Mouse (Mus musculus) hindbrain, embryonic 13.5 days (tissue): ENCODE results near the gene Zfp512b. TPM values are rescaled to one million over a fixed set of nuclear protein-coding genes. Genes with fewer than 3 reads are reported as not detected.

Source experiments
- ATAC-seq: fragments of 200-750 bp; cut with Nextera tagmentation; 2 replicates; pipeline ENCODE4 v1.8.0; 2017; ENCODE audit warnings: moderate TSS enrichment; ENCODE audit not compliant: low FRiP score
- H3K27ac ChIP-seq: fragments of 300-500 bp; sonication (generic); 2 replicates; pipeline ENCODE4 v1.5.1; 2015; ENCODE audit warnings: inconsistent platforms, mild to moderate bottlenecking, moderate library complexity
- H3K27me3 ChIP-seq: fragments of 300-500 bp; sonication (generic); 2 replicates; pipeline ENCODE4 v1.6.1; 2015; ENCODE audit warnings: mild to moderate bottlenecking, inconsistent platforms
- H3K36me3 ChIP-seq: fragments of 300-500 bp; sonication (generic); 2 replicates; pipeline ENCODE4 v1.6.1; 2015; ENCODE audit warnings: mild to moderate bottlenecking, inconsistent platforms
- H3K4me1 ChIP-seq: fragments of 300-500 bp; sonication (generic); replicated peaks from 2 replicates; pipeline ENCODE4 v1.6.1; 2015; ENCODE audit warnings: inconsistent platforms
- H3K4me2 ChIP-seq: fragments of 300-500 bp; sonication (generic); 2 replicates; pipeline ENCODE4 v1.6.1; 2015; ENCODE audit warnings: inconsistent platforms, mild to moderate bottlenecking, moderate library complexity
- H3K4me3 ChIP-seq: fragments of 300-500 bp; sonication (generic); 2 replicates; pipeline ENCODE4 v1.5.1; 2015; ENCODE audit warnings: mild to moderate bottlenecking, inconsistent platforms
- H3K9ac ChIP-seq: fragments of 300-500 bp; sonication (generic); 2 replicates; pipeline ENCODE4 v1.6.1; 2015; ENCODE audit warnings: mild to moderate bottlenecking, inconsistent platforms
- H3K9me3 ChIP-seq: fragments of 300-500 bp; sonication (generic); 2 replicates; pipeline ENCODE4 v1.6.1; 2016; ENCODE audit warnings: inconsistent platforms
- WGBS: fragments of 180-500 bp; shearing (Covaris S2); methylation state at CpG from one replicate; pipeline ENCODE4 v1.1.7; 2015; 5-methylcytosine and 5-hydroxymethylcytosine counted together
- polyA plus RNA-seq: library from polyadenylated mRNA; unstranded; fragments of >200 nt; fragmentation: Nextera tagmentation; extraction: Ambion mirVana; gene quantifications from 2 replicates; pipeline ENCODE4 v1.2.1, GENCODE M21; 2015

The Zfp512b gene
- polyA plus RNA-seq, 1 experiment from 2014 or later = 68.0 TPM

DNA sequence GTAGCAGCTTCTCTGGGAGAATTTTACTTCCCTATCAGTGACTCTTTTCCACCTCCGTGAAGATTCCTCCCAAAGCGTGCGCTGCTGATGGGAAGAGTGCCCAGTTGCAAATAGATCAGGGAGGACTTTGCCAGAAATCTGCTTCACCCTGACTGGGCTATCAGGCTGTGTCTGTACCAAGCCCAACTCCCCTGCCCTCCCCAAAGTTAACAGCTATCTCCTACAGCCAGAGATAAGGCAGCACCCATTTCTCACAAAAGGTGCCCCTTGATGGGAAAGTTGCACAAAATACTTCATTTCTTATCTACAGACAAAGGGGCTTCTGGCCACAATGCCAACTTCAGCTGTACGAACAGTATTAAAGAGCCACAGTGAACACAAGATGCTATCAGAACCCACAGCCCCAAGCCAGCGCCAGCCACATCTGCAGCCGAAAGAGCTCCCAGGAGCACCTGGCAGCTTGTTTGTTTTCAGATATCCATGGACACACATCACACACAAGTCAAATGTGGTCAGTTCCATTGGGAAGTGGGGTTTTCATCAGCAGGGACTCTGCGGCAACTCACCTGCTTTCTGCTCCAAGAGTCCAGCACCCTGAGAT is 14.5 kb downstream of the Zfp512b start:
- WGBS = 86% methylated on average over 7 of the region's 7 CpGs
- ATAC-seq = no peak
- peaks cover 56% of the 10 kb centered on the region for H3K4me1 ChIP-seq
- peaks cover 22% of the 10 kb centered on the region for H3K36me3 ChIP-seq
- no peaks in the 10 kb centered on the region for H3K9me3 ChIP-seq
- no peaks in the 10 kb centered on the region for H3K27me3 ChIP-seq
- no peak overlapping the region for H3K4me2 ChIP-seq
- no peak overlapping the region for H3K4me3 ChIP-seq
- peak overlapping the region; percentile 47; the same call in 1 of the 2 replicates for H3K9ac ChIP-seq
- H3K27ac ChIP-seq = no peak overlapping the region

- H3K4me1 ChIP-seq = peaks cover 50% of the 10 kb centered on the region
- no peaks in the 10 kb centered on the region for H3K27me3 ChIP-seq
- no peak overlapping the region for H3K4me2 ChIP-seq
- peak overlapping the region; percentile 31; the same call in 1 of the 2 replicates for H3K27ac ChIP-seq
- ATAC-seq = no peak
- peak overlapping the region; percentile 47 for H3K9ac ChIP-seq
- H3K4me3 ChIP-seq = no peak overlapping the region
- H3K9me3 ChIP-seq = no peaks in the 10 kb centered on the region
- 49% methylated on average over 2 of the region's 2 CpGs for WGBS
- peaks cover 22% of the 10 kb centered on the region for H3K36me3 ChIP-seq
Measured at GRCm38 (mm10) chr2:181577126-181577525, 15.5 kb downstream of the Zfp512b start.

DNA sequence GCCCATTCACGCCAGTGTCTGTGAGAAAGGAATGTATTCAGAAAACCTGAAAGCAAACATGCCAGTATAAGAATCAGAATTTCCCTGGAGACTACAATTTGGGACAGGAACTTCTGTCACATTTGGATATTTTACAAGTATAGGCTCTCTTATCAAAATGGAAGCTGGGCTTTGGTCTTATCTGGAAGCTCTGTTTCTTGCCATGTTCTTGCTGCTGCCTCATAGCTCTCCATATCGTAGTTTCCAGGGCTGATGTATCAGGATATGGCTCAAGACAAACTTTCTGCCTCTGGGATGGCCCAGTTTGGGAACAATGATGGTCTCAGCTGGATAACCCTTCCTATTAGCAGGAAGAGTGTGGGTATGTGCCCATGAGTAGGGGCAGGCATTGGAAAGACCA is 16.0 kb downstream of the Zfp512b start:
- Histone ChIP-seq H3K4me1 (peaks cover 47% of the 10 kb centered on the region), H3K27ac (no peak overlapping the region), H3K36me3 (peaks cover 25% of the 10 kb centered on the region), H3K4me3 (no peak overlapping the region), H3K9ac (no peak overlapping the region), H3K4me2 (no peak overlapping the region), H3K27me3 (no peaks in the 10 kb centered on the region), H3K9me3 (no peaks in the 10 kb centered on the region)
- ATAC-seq = no peak
- WGBS = 90% methylated on average over 2 of the region's 2 CpGs

GRCm38 (mm10) chr2:181574921-181575545 is 17.6 kb downstream of the Zfp512b start:
- Histone ChIP-seq H3K9me3 (no peaks in the 10 kb centered on the region), H3K27ac (no peak overlapping the region), H3K27me3 (no peaks in the 10 kb centered on the region), H3K36me3 (peaks cover 31% of the 10 kb centered on the region), H3K9ac (no peak overlapping the region), H3K4me1 (peaks cover 34% of the 10 kb centered on the region), H3K4me3 (no peak overlapping the region), H3K4me2 (no peak overlapping the region)
- WGBS = 94% methylated on average over 7 of the region's 7 CpGs
- ATAC-seq = no peak

DNA sequence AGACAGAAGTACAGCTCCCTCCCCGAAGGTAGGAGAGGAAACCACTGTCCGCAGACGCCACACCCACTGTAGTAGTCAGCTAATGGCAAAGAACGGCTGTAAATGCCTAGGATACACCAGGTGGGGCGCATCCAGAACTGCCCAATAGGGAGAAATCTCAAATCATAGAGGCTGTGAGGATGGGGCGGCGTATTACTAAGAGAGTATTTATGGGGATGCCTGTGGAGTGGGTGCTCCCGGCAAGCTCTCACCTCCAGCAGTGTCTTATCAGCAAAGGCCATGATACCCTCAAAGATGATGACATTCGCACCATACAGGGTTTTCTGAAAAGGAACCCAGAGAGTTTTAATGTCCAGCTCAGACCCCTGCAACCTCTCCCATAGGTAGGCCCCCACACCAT is 18.6 kb downstream of the Zfp512b start:
- no peaks in the 10 kb centered on the region for H3K27me3 ChIP-seq
- WGBS = 94% methylated on average over 9 of the region's 9 CpGs
- peaks cover 31% of the 10 kb centered on the region for H3K36me3 ChIP-seq
- no peak for ATAC-seq
- no peak overlapping the region for H3K27ac ChIP-seq
- H3K4me3 ChIP-seq = no peak overlapping the region
- no peak overlapping the region for H3K9ac ChIP-seq
- H3K9me3 ChIP-seq = no peaks in the 10 kb centered on the region
- peaks cover 23% of the 10 kb centered on the region for H3K4me1 ChIP-seq
- H3K4me2 ChIP-seq = no peak overlapping the region

GRCm38 (mm10) chr2:181572921-181573920 is 19.4 kb downstream of the Zfp512b start:
- Histone ChIP-seq H3K36me3 (peaks cover 31% of the 10 kb centered on the region), H3K4me3 (no peak overlapping the region), H3K27ac (no peak overlapping the region), H3K9me3 (no peaks in the 10 kb centered on the region), H3K4me1 (peaks cover 16% of the 10 kb centered on the region), H3K27me3 (no peaks in the 10 kb centered on the region), H3K4me2 (no peak overlapping the region), H3K9ac (no peak overlapping the region)
- WGBS = 95% methylated on average over 15 of the region's 15 CpGs
- no peak for ATAC-seq

DNA sequence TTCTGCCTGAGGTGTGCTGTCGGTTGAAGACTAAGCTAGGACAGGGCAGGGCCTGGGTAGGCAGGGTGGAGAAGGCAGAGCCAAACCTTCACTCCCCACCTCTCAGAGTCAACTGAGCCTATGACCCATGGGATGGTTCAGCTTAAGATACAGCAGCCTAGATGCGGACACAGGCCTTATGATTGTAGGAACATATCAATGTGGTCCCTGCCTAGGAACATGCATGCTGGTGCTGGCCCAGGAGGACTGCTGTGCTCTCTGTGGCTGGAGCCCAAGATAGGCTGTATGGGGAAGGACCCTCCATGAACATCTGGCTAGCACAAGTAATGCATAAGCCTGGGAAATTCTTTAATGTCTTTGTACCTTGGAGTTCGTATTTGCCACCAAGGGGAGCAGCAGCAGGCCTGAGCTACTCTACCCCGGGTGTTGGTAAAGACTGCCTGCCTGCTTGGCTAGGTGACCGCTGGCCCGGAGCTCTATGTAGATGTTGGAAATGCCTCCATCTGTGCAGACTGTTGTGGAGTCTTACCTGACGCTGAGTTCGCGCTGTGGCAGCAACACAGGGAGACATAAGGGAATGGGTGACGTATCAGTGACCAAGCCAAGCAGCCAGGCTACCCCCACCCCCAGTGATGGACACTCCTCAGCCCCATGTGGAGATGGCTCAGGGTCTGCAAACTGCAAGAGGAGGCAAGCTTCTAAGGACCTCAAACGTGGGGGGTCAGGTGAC is 20.5 kb downstream of the Zfp512b start:
- whole genome bisulfite sequencing = 93% methylated on average over 11 of the region's 11 CpGs
- Histone ChIP-seq H3K9ac (no peak overlapping the region), H3K27ac (no peak overlapping the region), H3K27me3 (no peaks in the 10 kb centered on the region), H3K4me1 (peaks cover 4% of the 10 kb centered on the region), H3K9me3 (no peaks in the 10 kb centered on the region), H3K4me3 (no peak overlapping the region), H3K36me3 (peaks cover 31% of the 10 kb centered on the region), H3K4me2 (no peak overlapping the region)
- no peak for ATAC-seq

DNA sequence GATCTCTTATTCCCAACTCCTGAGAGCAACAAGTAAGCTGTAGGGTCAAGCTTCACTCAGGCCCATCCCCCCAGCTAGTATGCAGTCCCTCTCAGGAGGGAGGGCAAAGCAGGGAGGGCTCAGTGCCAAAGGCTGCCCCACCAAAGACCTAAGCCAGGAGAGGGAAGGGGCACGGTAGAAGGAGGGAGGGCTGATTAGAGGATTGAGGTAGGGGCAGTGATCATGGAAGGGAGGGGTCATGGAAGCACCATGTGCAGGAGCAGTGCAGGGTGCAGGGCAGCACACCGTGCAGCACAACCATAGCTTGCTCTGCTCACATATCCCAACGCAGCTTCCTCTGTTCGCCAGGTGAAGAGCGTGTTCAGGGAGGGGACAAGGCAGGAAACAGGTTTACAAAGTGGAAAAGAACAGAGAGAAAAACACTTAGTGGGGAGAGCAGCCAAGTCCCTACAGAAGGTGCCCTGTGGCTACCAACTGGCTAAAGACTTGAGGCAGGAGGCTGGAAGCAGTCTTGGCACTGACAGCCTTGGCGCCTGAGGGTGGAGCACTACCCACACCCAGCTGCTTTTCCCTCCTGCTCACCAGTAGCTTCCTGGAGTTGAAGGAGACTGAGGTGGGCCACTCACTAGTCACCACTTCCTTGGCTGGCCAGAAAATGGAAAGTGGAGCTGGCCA is 21.5 kb downstream of the Zfp512b start:
- WGBS = 82% methylated on average over 6 of the region's 6 CpGs
- Histone ChIP-seq H3K9ac (no peak overlapping the region), H3K9me3 (no peaks in the 10 kb centered on the region)

DNA sequence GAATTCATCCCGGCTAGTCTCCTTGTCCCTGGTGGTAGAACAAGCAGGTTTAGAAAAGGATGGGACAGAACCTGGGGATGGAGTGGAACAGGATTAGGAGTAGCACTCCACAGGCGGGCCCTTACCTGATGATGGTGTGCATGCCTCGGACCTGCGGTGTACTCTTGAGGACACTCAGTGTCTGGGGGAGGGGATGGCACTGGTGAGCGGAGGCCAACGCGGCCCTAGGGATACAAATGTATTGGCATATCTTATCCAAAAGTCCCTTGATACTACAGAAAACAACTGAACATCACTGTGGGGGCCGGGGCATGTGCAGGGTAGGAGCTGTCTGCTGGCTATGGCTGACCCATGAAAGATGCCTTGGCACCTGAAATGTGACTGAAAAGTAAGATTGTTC is 22.2 kb downstream of the Zfp512b start:
- no peak for ATAC-seq
- H3K4me3 ChIP-seq = no peak overlapping the region
- H3K4me2 ChIP-seq = no peak overlapping the region
- no peaks in the 10 kb centered on the region for H3K27me3 ChIP-seq
- no peaks in the 10 kb centered on the region; the same call in 1 of the 2 replicates for H3K9me3 ChIP-seq
- peaks cover 35% of the 10 kb centered on the region for H3K36me3 ChIP-seq
- WGBS = 94% methylated on average over 8 of the region's 8 CpGs
- H3K27ac ChIP-seq = no peak overlapping the region
- no peaks in the 10 kb centered on the region for H3K4me1 ChIP-seq
- H3K9ac ChIP-seq = no peak overlapping the region

More for the DNA sequence above, 21.5 kb downstream of the Zfp512b start:
- H3K36me3 ChIP-seq = peaks cover 31% of the 10 kb centered on the region
- H3K27me3 ChIP-seq = no peaks in the 10 kb centered on the region
- ATAC-seq = no peak
- H3K27ac ChIP-seq = no peak overlapping the region
- H3K4me3 ChIP-seq = no peak overlapping the region
- H3K4me1 ChIP-seq = no peaks in the 10 kb centered on the region
- H3K4me2 ChIP-seq = no peak overlapping the region

GRCm38 (mm10) chr2:181569856-181570255 is 22.7 kb downstream of the Zfp512b start:
- Histone ChIP-seq H3K4me3 (no peak overlapping the region), H3K4me2 (no peak overlapping the region), H3K27me3 (no peaks in the 10 kb centered on the region), H3K4me1 (no peaks in the 10 kb centered on the region), H3K9me3 (no peaks in the 10 kb centered on the region; the same call in 1 of the 2 replicates), H3K9ac (no peak overlapping the region), H3K36me3 (peaks cover 35% of the 10 kb centered on the region), H3K27ac (no peak overlapping the region)
- WGBS = 95% methylated on average over 10 of the region's 10 CpGs
- no peak for ATAC-seq

DNA sequence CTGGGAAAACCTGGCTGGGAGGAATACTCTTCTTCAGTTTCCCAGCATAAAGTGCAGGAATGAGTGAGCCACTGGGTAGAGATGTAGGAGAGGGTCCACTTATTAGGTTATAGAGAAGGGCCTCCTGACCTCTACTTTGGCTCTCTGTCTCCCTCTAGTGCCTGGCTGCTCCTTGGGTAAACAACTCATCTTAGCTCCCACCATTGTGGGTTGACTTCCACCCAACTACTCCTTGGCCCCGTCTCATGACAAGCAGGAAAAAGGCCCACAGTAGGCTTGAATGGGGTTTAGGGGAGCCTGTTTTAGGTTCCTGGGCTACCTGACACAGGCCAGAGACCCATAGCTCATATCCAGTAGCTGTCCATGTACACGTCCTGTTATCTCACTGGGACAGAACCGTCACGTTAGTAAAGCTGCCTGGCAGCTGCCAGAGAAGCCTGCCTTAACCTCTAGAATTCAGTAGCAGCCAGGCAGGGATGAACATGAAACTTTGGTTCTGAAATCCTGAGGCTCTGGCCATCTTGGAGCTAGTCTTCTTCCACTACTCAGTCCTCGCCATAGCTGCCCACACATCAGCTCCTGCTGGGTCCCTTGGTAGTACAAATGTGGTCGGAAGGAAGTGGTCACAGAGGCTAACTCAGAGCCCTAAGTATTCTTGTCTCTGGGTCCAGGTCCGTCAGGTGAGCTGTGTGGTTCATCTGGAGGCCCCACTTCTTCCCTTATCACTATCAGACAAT is 24.2 kb downstream of the Zfp512b start:
- H3K9me3 ChIP-seq = no peaks in the 10 kb centered on the region; the same call in 1 of the 2 replicates
- peaks cover 22% of the 10 kb centered on the region; the same call in 1 of the 2 replicates for H3K36me3 ChIP-seq
- WGBS = 82% methylated on average over 7 of the region's 7 CpGs
- H3K4me2 ChIP-seq = no peak overlapping the region
- no peak for ATAC-seq
- no peak overlapping the region for H3K9ac ChIP-seq
- no peaks in the 10 kb centered on the region for H3K27me3 ChIP-seq
- no peak overlapping the region for H3K27ac ChIP-seq
- H3K4me1 ChIP-seq = no peaks in the 10 kb centered on the region
- H3K4me3 ChIP-seq = no peak overlapping the region
